Mouse (Mus musculus): ENCODE data around the gene Samd1. TPM values are rescaled to one million over a fixed set of nuclear protein-coding genes. Genes with fewer than 3 reads are reported as not detected.
A peak's percentile ranks its signal among the peaks of the same experiment; 100 is the strongest.

Gene Samd1
- polyA plus RNA-seq, 1 experiment from 2014 or later, result 7.4 TPM

- no peaks in the 10 kb centered on the region for H3K4me1 ChIP-seq (ENCODE audit: control insufficient read depth, insufficient read depth, low read length)
- H3K4me3 ChIP-seq (replicated peaks; ENCODE audit: low read length), result no peak overlapping the region
- no peak overlapping the region for H3K27ac ChIP-seq (ENCODE audit: low read length)
- H3K27me3 ChIP-seq (ENCODE audit: control insufficient read depth, insufficient read depth, low read length), result no peaks in the 10 kb centered on the region
- WGBS, result 72% methylated on average over 4 of the region's 4 CpGs
- H3K9ac ChIP-seq (ENCODE audit: low read length), result no peak overlapping the region
- H3K36me3 ChIP-seq (ENCODE audit: control insufficient read depth, insufficient read depth, low read length), result no peaks in the 10 kb centered on the region
- no peak overlapping the region for H3K4me2 ChIP-seq (ENCODE audit: low read depth, low read length)
- ATAC-seq (ENCODE audit: insufficient read depth, low FRiP score), result no peak
- H3K9me3 ChIP-seq (replicated peaks; ENCODE audit: control insufficient read depth, low read length), result no peaks in the 10 kb centered on the region
These were observed 35.3 kb downstream of the Samd1 start for GRCm38 (mm10) chr8:84032777-84033176.

GRCm38 (mm10) chr8:84038015-84038414, 40.5 kb downstream of the Samd1 start:
- no peak for ATAC-seq (ENCODE audit: insufficient read depth, low FRiP score)

GRCm38 (mm10) chr8:84039050-84039449, 41.6 kb downstream of the Samd1 start:
- peaks cover 19% of the 10 kb centered on the region for H3K27me3 ChIP-seq (ENCODE audit: control insufficient read depth, insufficient read depth, low read length)
- WGBS, result 4% methylated on average over 5 of the region's 5 CpGs
- no peak overlapping the region for H3K4me2 ChIP-seq (ENCODE audit: low read depth, low read length)
- H3K27ac ChIP-seq (ENCODE audit: low read length), result no peak overlapping the region
- no peaks in the 10 kb centered on the region for H3K9me3 ChIP-seq (replicated peaks; ENCODE audit: control insufficient read depth, low read length)
- H3K9ac ChIP-seq (ENCODE audit: low read length), result no peak overlapping the region
- H3K4me1 ChIP-seq (ENCODE audit: control insufficient read depth, insufficient read depth, low read length), result peaks cover 7% of the 10 kb centered on the region; the same call in 1 of the 2 replicates
- no peak for ATAC-seq (ENCODE audit: insufficient read depth, low FRiP score)
- no peak overlapping the region for H3K4me3 ChIP-seq (replicated peaks; ENCODE audit: low read length)
- no peaks in the 10 kb centered on the region for H3K36me3 ChIP-seq (ENCODE audit: control insufficient read depth, insufficient read depth, low read length)

More at GRCm38 (mm10) chr8:84038015-84038414, 40.5 kb downstream of the Samd1 start:
- no peak overlapping the region for H3K9ac ChIP-seq (ENCODE audit: low read length)
- H3K9me3 ChIP-seq (replicated peaks; ENCODE audit: control insufficient read depth, low read length), result no peaks in the 10 kb centered on the region
- no peak overlapping the region for H3K27ac ChIP-seq (ENCODE audit: low read length)
- H3K4me1 ChIP-seq (ENCODE audit: control insufficient read depth, insufficient read depth, low read length), result peaks cover 7% of the 10 kb centered on the region; the same call in 1 of the 2 replicates
- no peaks in the 10 kb centered on the region for H3K36me3 ChIP-seq (ENCODE audit: control insufficient read depth, insufficient read depth, low read length)
- WGBS, result 53% methylated on average over 5 of the region's 5 CpGs
- no peak overlapping the region for H3K4me2 ChIP-seq (ENCODE audit: low read depth, low read length)
- H3K4me3 ChIP-seq (replicated peaks; ENCODE audit: low read length), result no peak overlapping the region
- peaks cover 9% of the 10 kb centered on the region for H3K27me3 ChIP-seq (ENCODE audit: control insufficient read depth, insufficient read depth, low read length)

- peak; percentile 80 for ATAC-seq (ENCODE audit: insufficient read depth, low FRiP score)
- H3K27me3 ChIP-seq (ENCODE audit: control insufficient read depth, insufficient read depth, low read length), result peaks cover 32% of the 10 kb centered on the region
- peak within 1 kb of the TSS; percentile 57 for H3K9ac ChIP-seq (ENCODE audit: low read length)
- 4% methylated on average over 40 of the region's 40 CpGs for WGBS
- H3K36me3 ChIP-seq (ENCODE audit: control insufficient read depth, insufficient read depth, low read length), result no peaks in the 10 kb centered on the region
- H3K4me1 ChIP-seq (ENCODE audit: control insufficient read depth, insufficient read depth, low read length), result peaks cover 7% of the 10 kb centered on the region; the same call in 1 of the 2 replicates
- H3K4me2 ChIP-seq (ENCODE audit: low read depth, low read length), result peak within 1 kb of the TSS; percentile 60
- H3K27ac ChIP-seq (ENCODE audit: low read length), result no peak within 1 kb of the TSS
- H3K9me3 ChIP-seq (replicated peaks; ENCODE audit: control insufficient read depth, low read length), result no peaks in the 10 kb centered on the region; the same call in 1 of the 2 replicates
- peak within 1 kb of the TSS; percentile 39 for H3K4me3 ChIP-seq (replicated peaks; ENCODE audit: low read length)
These were observed 44.8 kb downstream of the Samd1 start, which contains the start of gene Il27ra for GRCm38 (mm10) chr8:84042066-84042947. TSS of gene Il27ra (minus strand) at chr8:84042589.

- no peak overlapping the region for H3K9ac ChIP-seq (ENCODE audit: low read length)
- H3K27me3 ChIP-seq (ENCODE audit: control insufficient read depth, insufficient read depth, low read length), result peaks cover 32% of the 10 kb centered on the region
- H3K9me3 ChIP-seq (replicated peaks; ENCODE audit: control insufficient read depth, low read length), result no peaks in the 10 kb centered on the region; the same call in 1 of the 2 replicates
- no peak overlapping the region for H3K27ac ChIP-seq (ENCODE audit: low read length)
- 35% methylated on average over 12 of the region's 12 CpGs for WGBS
- no peaks in the 10 kb centered on the region for H3K36me3 ChIP-seq (ENCODE audit: control insufficient read depth, insufficient read depth, low read length)
- ATAC-seq (ENCODE audit: insufficient read depth, low FRiP score), result no peak
- H3K4me2 ChIP-seq (ENCODE audit: low read depth, low read length), result peak overlapping the region; percentile 60; the same call in 1 of the 2 replicates
- H3K4me1 ChIP-seq (ENCODE audit: control insufficient read depth, insufficient read depth, low read length), result peaks cover 7% of the 10 kb centered on the region; the same call in 1 of the 2 replicates
- peak overlapping the region; percentile 39 for H3K4me3 ChIP-seq (replicated peaks; ENCODE audit: low read length)
These were observed 45.5 kb downstream of the Samd1 start for GRCm38 (mm10) chr8:84042948-84043342.

GRCm38 (mm10) chr8:84044103-84044502, 46.6 kb downstream of the Samd1 start:
- H3K27me3 ChIP-seq (ENCODE audit: control insufficient read depth, insufficient read depth, low read length), result peaks cover 32% of the 10 kb centered on the region
- no peak overlapping the region for H3K27ac ChIP-seq (ENCODE audit: low read length)
- no peak overlapping the region for H3K9ac ChIP-seq (ENCODE audit: low read length)
- 15% methylated on average over 7 of the region's 7 CpGs for WGBS
- H3K4me1 ChIP-seq (ENCODE audit: control insufficient read depth, insufficient read depth, low read length), result peaks cover 7% of the 10 kb centered on the region; the same call in 1 of the 2 replicates
- H3K9me3 ChIP-seq (replicated peaks; ENCODE audit: control insufficient read depth, low read length), result no peaks in the 10 kb centered on the region; the same call in 1 of the 2 replicates
- H3K4me3 ChIP-seq (replicated peaks; ENCODE audit: low read length), result no peak overlapping the region
- H3K36me3 ChIP-seq (ENCODE audit: control insufficient read depth, insufficient read depth, low read length), result no peaks in the 10 kb centered on the region
- no peak overlapping the region for H3K4me2 ChIP-seq (ENCODE audit: low read depth, low read length)
- no peak for ATAC-seq (ENCODE audit: insufficient read depth, low FRiP score)

- no peaks in the 10 kb centered on the region; the same call in 1 of the 2 replicates for H3K9me3 ChIP-seq (replicated peaks; ENCODE audit: control insufficient read depth, low read length)
- no peak for ATAC-seq (ENCODE audit: insufficient read depth, low FRiP score)
- H3K4me2 ChIP-seq (ENCODE audit: low read depth, low read length), result no peak within 1 kb of the TSS
- WGBS, result 6% methylated on average over 9 of the region's 9 CpGs
- H3K27ac ChIP-seq (ENCODE audit: low read length), result no peak within 1 kb of the TSS
- H3K27me3 ChIP-seq (ENCODE audit: control insufficient read depth, insufficient read depth, low read length), result peaks cover 32% of the 10 kb centered on the region
- H3K4me1 ChIP-seq (ENCODE audit: control insufficient read depth, insufficient read depth, low read length), result peaks cover 7% of the 10 kb centered on the region; the same call in 1 of the 2 replicates
- H3K36me3 ChIP-seq (ENCODE audit: control insufficient read depth, insufficient read depth, low read length), result no peaks in the 10 kb centered on the region
- no peak within 1 kb of the TSS for H3K9ac ChIP-seq (ENCODE audit: low read length)
- no peak within 1 kb of the TSS for H3K4me3 ChIP-seq (replicated peaks; ENCODE audit: low read length)
These were observed 47.4 kb downstream of the Samd1 start, which contains the start of gene Rln3 for GRCm38 (mm10) chr8:84044900-84045299. TSS of gene Rln3 (minus strand) at chr8:84045000.

GRCm38 (mm10) chr8:84046505-84046904, 49.0 kb downstream of the Samd1 start:
- ATAC-seq (ENCODE audit: insufficient read depth, low FRiP score), result no peak
- 83% methylated on average over 3 of the region's 3 CpGs for WGBS

GRCm38 (mm10) chr8:84048171-84048570, 50.7 kb downstream of the Samd1 start:
- WGBS, result 69% methylated on average over 5 of the region's 5 CpGs
- Histone ChIP-seq H3K27me3 (ENCODE audit: control insufficient read depth, insufficient read depth, low read length) (peaks cover 21% of the 10 kb centered on the region), H3K9me3 (replicated peaks; ENCODE audit: control insufficient read depth, low read length) (no peaks in the 10 kb centered on the region; the same call in 1 of the 2 replicates), H3K36me3 (ENCODE audit: control insufficient read depth, insufficient read depth, low read length) (no peaks in the 10 kb centered on the region), H3K27ac (ENCODE audit: low read length) (no peak overlapping the region), H3K4me2 (ENCODE audit: low read depth, low read length) (no peak overlapping the region), H3K9ac (ENCODE audit: low read length) (no peak overlapping the region), H3K4me1 (ENCODE audit: control insufficient read depth, insufficient read depth, low read length) (no peaks in the 10 kb centered on the region), H3K4me3 (replicated peaks; ENCODE audit: low read length) (no peak overlapping the region)
- ATAC-seq (ENCODE audit: insufficient read depth, low FRiP score), result no peak

More at GRCm38 (mm10) chr8:84046505-84046904, 49.0 kb downstream of the Samd1 start:
- H3K4me2 ChIP-seq (ENCODE audit: low read depth, low read length), result no peak overlapping the region
- H3K4me1 ChIP-seq (ENCODE audit: control insufficient read depth, insufficient read depth, low read length), result peaks cover 7% of the 10 kb centered on the region; the same call in 1 of the 2 replicates
- H3K9ac ChIP-seq (ENCODE audit: low read length), result no peak overlapping the region
- no peak overlapping the region for H3K4me3 ChIP-seq (replicated peaks; ENCODE audit: low read length)
- no peak overlapping the region for H3K27ac ChIP-seq (ENCODE audit: low read length)
- peaks cover 32% of the 10 kb centered on the region for H3K27me3 ChIP-seq (ENCODE audit: control insufficient read depth, insufficient read depth, low read length)
- no peaks in the 10 kb centered on the region for H3K36me3 ChIP-seq (ENCODE audit: control insufficient read depth, insufficient read depth, low read length)
- no peaks in the 10 kb centered on the region; the same call in 1 of the 2 replicates for H3K9me3 ChIP-seq (replicated peaks; ENCODE audit: control insufficient read depth, low read length)
